Mouse (Mus musculus) cerebellum, postnatal 14 days (tissue): Measurements from ENCODE around the gene Dok4.
"Not testable (repeated sequence)": the region's sequence is repeated elsewhere in the genome, so short reads cannot be mapped to it uniquely, and the experiment has no call there.

ENCODE experiments used
- DNase-seq, 2 experiments: peaks; one replicate each; pipeline ENCODE4 v3.0.0; 2021; ENCODE audit warnings: mixed read lengths in 2 of 2

Dok4 gene

DNA sequence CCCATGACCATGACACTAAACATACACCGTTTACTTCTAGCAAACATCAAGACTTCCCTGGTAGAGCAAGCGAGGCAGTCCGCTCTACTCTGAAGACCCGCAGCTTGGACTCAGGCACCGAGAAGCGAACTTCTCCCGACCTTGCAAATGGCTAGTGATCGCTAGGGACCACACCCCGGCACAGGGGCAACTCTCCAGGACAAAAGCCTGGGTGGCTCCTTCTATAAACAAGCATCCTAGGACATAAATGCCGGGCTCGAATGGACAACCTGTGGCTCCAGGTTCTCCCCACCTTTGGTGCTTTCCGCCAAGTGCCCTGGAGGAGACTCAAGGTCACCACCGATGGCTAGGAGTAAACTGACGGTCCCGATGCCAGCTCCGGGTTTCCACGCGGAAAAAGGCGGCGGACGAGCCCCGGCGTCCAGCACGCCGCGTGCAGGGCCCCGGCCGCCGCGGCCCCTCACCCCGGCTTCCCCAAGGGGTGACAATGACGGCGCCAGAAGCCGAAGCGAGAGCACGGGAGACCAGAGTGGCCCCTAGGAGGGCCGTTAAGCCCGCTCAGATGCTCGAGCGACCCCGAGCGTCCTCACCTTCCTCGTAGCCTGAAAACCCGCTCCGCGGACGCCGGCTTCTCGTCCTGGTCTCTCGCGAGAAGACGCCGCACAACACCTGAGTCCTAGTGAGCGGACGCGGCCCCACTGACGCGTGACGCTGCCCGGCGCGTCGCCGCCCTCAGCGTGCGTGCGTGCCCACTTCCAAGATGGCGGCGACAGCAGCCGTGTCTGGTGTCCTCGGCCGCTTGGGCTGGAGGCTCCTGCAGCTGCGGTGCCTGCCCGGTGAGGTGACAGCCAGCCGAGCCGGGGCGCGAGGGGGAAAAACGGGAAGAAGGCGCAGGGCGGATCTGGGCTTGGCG is 38.2 kb downstream of the Dok4 start, which contains the start of the genes Coq9 and Ciapin1:
Gene Coq9, plus strand, starts transcription at position 660 of the 913 bp plus-strand sequence.
Gene Ciapin1, minus strand, starts transcription at position 697 of the 913 bp plus-strand sequence.
- DNase-seq: peak; percentile 94 to 96

DNA sequence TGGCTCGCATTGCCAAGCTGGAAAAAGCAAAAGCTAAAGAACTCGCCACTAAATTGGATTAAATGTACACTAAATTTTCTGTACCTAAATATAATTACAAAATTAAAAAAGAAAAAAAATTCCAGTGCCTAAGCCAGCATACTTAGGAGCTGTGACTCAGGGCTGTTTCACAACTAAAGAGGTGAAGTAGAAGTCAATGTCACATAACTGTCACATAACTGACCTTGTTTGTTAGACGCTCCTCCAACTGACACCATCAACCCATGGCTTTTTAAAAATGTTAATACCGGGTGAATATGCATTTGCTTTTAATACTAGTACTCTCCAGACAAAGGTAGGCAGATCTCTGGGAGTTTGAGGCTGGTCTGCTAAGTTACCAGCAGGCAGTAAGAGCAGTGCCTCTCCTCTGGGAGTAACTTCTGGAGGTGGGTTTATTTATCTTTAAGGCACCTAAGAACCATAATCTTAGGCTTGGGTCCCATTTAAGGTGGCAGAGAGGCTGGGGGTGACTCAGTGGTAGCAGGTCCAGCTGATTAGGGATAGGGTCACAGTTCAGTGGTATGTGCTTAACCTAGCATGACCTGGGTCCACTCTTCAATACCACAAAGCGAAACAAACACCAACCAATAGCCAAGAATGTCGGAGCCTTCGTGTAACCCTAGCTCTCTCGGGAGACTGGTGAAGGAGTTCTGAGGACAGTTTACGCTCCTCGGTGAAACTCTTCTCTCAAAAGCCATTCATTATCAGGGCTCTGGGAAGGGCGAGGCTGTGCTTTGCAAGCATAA is 39.5 kb downstream of the Dok4 start:
- DNase-seq: no peak

DNA sequence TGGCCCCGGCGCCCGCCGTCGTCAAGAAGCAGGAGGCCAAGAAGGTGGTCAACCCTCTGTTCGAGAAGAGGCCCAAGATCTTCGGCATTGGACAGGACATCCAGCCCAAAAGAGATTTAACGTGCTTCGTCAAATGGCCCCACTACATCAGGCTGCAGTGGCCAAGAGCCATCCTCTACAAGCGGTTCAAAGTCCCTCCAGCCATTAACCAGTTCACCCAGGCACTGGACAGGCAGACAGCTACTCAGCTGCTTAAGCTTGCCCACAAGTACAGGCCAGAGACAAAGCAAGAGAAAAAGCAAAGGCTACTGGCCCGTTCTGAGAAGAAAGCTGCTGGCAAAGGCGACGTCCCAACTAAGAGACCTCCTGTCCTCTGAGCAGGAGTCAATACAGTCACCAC is 40.4 kb downstream of the Dok4 start:
- DNase-seq: not testable (repeated sequence)

DNA sequence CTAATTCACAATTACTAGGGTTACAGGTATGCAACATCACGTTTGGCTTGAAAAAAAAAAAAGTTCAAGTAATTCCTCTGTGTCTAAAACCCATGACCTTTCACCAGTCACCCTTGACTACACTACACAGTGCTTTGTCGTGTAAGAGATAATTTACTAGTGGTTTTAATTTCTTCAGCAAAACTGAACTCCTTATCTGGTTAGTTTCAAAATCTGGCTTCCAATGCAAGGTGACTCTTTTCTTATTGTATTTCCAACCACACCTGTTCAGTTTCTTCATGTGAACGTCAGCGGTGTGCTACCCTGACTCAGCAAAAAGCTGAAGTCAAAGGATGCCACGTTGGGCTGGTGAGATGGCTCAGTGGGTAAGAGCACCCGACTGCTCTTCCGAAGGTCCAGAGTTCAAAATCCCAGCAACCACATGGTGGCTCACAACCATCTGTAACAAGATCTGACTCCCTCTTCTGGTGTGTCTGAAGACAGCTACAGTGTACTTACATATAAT is 42.2 kb downstream of the Dok4 start:
- not testable (repeated sequence) for DNase-seq

DNA sequence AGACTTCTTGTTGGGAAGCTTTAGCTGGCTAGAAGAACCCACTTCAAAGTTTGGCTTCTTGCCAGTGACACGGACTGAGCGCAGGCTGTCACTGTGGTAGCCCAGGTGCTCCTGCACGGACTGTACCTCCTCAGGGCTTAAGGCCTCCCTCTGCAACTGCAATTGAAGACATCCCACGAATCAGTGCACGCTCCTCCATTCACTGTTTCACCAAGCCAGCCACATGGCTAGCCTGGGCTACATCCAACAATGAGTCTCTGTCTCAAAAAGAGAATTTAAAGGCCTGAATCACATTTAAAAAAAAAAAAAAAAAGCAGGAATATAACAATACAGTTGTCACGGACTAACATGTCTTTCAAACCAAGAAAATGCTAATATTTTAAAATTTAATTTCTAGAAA is 47.8 kb downstream of the Dok4 start:
- no peak for DNase-seq

DNA sequence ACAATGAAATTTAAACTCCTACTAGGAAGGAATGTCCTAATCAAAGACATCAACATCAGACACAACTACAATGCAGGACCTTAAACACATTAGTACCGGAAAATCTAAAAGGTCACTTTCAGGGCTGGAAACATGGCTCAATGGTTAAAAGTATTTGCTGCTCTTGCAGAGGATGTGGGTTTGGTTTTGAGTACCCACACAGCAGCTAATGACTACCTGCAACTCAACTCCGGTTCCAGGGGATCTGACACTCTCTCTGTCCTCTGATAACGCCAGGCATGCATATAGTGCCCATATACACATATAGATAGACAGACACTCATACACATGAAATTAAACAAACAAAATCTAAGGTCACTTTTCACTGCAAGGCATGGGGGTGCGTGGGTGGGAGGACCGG is 49.9 kb downstream of the Dok4 start:
- DNase-seq: no peak

DNA sequence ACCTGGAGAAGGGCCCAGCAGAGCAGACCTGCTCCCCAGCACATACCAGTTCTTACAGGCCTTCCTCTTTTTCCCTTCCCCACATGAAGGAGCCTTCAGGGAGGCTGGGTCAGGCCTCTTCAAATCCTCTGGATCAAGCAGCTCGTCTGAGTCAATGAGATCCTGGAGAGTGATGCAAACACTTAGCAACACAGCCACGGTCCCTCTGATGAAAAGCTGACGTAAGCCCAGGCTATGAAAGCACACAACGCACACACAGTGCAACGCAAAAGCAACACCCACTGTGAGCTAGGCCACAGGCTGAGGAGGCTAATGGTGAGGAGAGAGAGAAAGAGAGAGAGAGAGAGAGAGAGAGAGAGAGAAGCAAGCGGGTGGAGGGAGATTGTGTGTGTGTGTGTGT is 51.0 kb downstream of the Dok4 start:
- DNase-seq: no peak

DNA sequence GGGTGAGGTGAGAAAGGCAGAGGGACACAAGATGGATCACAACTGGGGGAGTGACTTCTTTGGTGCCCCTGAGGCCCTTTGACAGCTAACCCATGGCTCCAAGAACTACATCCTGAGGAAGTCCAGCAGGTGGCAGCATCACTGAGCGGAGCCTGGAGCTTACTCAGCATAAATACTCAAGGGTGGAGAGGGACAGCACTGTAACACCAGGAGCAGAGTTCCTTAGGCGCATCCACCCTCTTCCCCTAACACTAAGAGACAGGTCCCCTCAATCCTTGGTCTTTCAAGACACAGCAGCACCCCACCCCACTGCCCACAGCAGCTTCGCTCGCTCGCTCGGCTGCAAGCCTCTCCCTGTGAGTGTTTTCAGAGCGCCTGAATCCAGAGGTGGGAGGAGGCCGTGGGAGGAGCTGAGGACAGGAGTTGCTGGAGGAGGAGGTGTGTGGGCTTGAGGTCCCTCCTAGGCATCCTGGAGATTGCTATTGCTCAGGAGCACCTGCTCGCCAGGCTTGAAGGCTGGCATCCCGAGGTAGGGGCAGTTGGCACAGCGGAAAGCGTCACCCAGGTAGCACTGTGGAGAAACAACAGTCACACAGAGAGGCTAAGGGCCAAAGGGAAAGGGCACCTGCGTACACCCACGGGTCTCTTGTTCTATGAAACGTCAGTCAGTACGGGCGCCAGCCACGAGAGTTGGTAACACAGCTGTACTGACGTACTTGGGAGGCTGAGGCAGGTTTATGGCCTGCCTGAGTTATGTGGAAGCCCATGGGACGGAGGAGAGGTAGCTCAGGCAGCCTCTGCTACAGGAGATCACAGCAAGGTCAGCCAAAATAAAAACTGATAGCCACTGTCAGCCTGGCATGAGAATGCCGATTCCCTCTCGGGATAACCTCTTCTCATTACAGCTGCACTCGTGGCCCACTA is 53.2 kb downstream of the Dok4 start:
- DNase-seq: peak; percentile 59 to 77

DNA sequence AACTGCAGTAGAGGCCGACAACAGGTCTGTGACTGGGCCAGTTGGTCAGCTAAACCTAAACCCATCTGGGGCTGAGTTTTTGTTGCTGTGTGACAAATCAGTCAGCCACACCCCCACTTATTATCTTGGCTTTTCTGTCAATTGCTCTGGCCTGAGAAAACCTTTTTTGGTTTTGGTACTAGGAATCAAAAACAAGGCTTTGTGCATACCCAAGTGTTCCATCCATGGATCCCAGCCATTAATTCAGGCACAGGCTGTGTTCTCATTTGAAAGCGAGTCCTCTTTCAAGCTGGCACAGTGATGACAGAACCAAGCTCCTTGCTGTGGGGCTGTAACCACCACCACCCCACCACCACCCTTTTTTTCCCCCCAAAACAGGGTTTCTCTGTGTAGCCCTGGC is 54.7 kb downstream of the Dok4 start:
- DNase-seq: no peak

DNA sequence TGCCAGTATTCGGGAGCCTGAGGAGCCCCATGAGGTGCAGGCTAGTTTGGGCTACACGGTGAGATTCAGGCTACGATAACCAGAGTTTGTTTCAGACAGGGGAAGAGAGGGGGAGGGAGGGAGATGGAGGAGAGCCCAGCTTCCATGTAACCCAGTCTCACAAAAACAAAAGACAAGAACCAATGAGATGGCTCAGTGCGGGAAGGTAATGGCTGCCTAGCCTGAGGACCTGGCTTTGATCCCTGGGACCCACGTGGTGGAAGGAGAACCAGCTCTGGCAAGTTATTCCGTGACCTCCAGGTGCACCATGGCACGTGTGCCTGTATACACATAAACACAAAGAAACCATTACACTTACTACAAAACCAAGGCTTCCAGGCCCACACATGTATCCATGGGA is 55.6 kb downstream of the Dok4 start:
- DNase-seq: peak in 1 of 2 experiments; percentile 35

DNA sequence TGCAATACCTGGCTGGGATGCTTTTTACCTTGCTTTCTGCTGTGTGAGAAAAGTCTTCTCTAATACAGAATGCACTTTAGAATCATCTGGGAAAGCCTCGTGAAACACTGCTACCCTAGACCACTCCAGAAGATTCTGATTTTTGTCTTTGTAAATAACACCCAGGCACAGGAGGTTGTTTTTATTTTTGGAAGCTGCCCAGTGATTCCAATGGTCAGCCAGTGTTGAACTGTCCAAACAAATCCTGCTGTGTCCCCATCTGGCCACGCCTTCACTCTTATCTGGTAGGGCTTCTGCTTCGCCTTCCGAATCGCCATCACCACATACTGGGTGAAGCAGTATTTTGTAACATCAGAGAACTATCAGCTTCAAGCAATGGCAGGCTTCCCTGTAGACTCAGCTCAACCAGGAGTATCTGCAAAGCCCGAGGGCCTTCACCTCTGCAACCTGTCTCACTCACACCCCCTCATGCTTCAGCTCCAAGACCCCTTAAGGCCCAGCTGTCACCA is 56.4 kb downstream of the Dok4 start:
- DNase-seq: no peak

DNA sequence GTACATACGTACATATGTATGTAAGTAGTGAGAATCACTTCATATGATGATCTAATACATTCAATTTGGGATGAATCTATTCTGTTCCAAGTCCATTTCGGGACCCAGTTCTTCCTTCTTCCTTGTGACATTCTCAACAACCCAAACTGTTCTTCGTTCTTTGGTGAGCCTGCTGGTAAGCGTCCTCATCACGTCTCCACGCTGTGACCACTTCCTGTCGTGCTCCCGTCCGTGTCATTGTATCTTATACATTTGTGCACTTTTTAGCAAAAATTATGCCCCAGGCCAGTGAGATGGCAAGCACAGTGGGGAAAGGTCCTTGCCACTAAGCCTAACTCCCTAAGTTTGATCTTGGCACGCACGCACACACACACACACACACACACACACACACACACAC is 58.2 kb downstream of the Dok4 start:
- no peak for DNase-seq

DNA sequence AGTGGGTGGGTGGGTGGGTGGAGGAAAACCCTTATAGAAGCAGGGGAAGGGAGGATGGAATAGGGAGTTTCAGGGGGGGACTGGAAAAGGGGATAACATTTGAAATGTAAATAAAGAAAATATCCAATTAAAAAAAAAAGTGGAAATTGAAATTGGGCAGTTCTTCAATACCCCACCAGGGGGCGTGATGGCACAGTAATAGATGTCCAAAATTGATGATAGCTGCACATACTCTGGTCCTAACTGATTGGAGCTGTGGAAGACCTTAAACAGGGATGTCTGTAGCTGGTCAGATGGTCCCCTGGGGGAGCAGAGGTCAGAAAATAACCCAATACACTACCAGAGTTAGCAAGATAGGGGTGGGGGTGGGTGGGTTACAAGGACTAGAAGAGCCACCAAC is 61.6 kb downstream of the Dok4 start:
- peak; percentile 58 to 69 for DNase-seq
